Comparison of ENCODE assay signal across 12 mouse cellular contexts in the genomic region with DNA sequence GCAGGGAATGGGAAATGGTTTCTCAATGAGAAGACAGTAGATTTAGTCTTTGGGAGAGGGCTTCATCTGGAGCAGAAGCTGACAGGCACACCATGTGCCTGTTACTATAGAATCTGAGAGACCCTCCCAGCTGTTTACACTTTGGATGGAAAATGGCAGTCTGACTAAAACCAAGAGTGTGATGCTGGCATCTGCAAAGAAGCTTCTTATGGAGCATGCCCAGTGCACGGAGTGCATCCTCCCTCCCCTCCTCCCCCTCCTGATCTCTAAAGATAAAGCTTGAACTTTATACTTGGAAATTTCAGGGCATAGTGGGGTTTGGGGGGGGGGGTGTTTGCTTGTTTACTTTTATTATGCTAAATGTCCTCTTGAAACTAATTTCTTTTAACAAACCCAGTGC.
DNase-seq lines count a peak whose midpoint lies in the region; ATAC-seq and TF ChIP-seq lines count a peak whose summit lies in the region.
"Had no signal": no experiment of that assay in that cellular context is flagged by ENCODE, and none has a peak within 500 bp of the region (broad histone marks: within the 10 kb centered on the region; RNA-seq: fewer than 3 reads in every experiment).

No protein-coding gene starts in this region.

- intact Hi-C loops in heart, postnatal 14 days (cut with DNase I), result no loop called here
- intact Hi-C loops in gastrocnemius, postnatal 36 days (cut with DNase I), result no loop called here

- no peaks in the 10 kb centered on the region for H3K9me3 ChIP-seq in heart, embryonic 16.5 days (replicated peaks; ENCODE audit: control insufficient read depth, low read length)
- no peaks in the 10 kb centered on the region for H3K9me3 ChIP-seq in midbrain, embryonic 12.5 days
- no peaks in the 10 kb centered on the region for H3K9me3 ChIP-seq in midbrain, embryonic 11.5 days (ENCODE audit: control insufficient read depth, low read length)
- H3K9me3 ChIP-seq in hindbrain, embryonic 16.5 days (ENCODE audit: control insufficient read depth, low read length), result no peaks in the 10 kb centered on the region
- H3K9me3 ChIP-seq: embryonic facial prominence, embryonic 15.5 days; kidney, embryonic 15.5 days; liver, embryonic 12.5 days had no signal

- DNase-seq in heart, postnatal 14 days, result no peak
- no peak for DNase-seq in midbrain, embryonic 11.5 days (ENCODE audit: low spot score, missing footprints)
- DNase-seq in gastrocnemius, postnatal 36 days, result no peak
- DNase-seq: cerebellum, postnatal 36 days; lung, postnatal 10 days had no signal

- no peak for TF ChIP-seq POLR2A in olfactory bulb, adult 2 months (IDR thresholded peaks at IDR 0.05; ENCODE audit: insufficient read depth, low read depth, low read length)

- H3K4me1 ChIP-seq in heart, embryonic 16.5 days (ENCODE audit: control insufficient read depth, insufficient read depth, low read length), result peaks cover 19% of the 10 kb centered on the region
- H3K4me1 ChIP-seq in midbrain, embryonic 12.5 days, result peaks cover 8% of the 10 kb centered on the region; the same call in 1 of the 2 replicates
- H3K4me1 ChIP-seq in midbrain, embryonic 11.5 days (ENCODE audit: control insufficient read depth, insufficient read depth, low read length), result peaks cover 15% of the 10 kb centered on the region
- peaks cover 8% of the 10 kb centered on the region; the same call in 1 of the 2 replicates for H3K4me1 ChIP-seq in hindbrain, embryonic 16.5 days (ENCODE audit: control insufficient read depth, insufficient read depth, low read depth, low read length)
- H3K4me1 ChIP-seq in olfactory bulb, adult 2 months (ENCODE audit: control insufficient read depth, insufficient read depth, low read length), result peaks cover 3% of the 10 kb centered on the region; the same call in 1 of the 2 replicates
- H3K4me1 ChIP-seq: liver, embryonic 12.5 days had no signal

- ATAC-seq in heart, embryonic 16.5 days (replicated peaks; ENCODE audit: extremely low read depth, insufficient read depth, low FRiP score), result no peak
- ATAC-seq in midbrain, embryonic 12.5 days (ENCODE audit: low FRiP score, low read depth), result no peak; the same call in 1 of the 2 replicates
- ATAC-seq in midbrain, embryonic 11.5 days (ENCODE audit: low FRiP score), result no peak
- ATAC-seq in hindbrain, embryonic 16.5 days, result no peak
- ATAC-seq: liver, embryonic 12.5 days had no signal

- no peaks in the 10 kb centered on the region for H3K27me3 ChIP-seq in heart, embryonic 16.5 days (ENCODE audit: control insufficient read depth, insufficient read depth, low read length)
- no peaks in the 10 kb centered on the region for H3K27me3 ChIP-seq in midbrain, embryonic 12.5 days
- H3K27me3 ChIP-seq in midbrain, embryonic 11.5 days (ENCODE audit: control insufficient read depth, insufficient read depth, low read length), result no peaks in the 10 kb centered on the region; the same call in 1 of the 2 replicates
- no peaks in the 10 kb centered on the region for H3K27me3 ChIP-seq in hindbrain, embryonic 16.5 days (replicated peaks; ENCODE audit: control insufficient read depth, insufficient read depth, low read length)
- H3K27me3 ChIP-seq: embryonic facial prominence, embryonic 15.5 days; kidney, embryonic 15.5 days; liver, embryonic 12.5 days had no signal

- TF ChIP-seq CTCF in olfactory bulb, adult 2 months (IDR thresholded peaks at IDR 0.05; ENCODE audit: insufficient read depth, low read depth, low read length), result no peak

- H3K27ac ChIP-seq in heart, embryonic 16.5 days (ENCODE audit: low read length), result no peak overlapping the region
- no peak overlapping the region for H3K27ac ChIP-seq in midbrain, embryonic 12.5 days (replicated peaks)
- no peak overlapping the region for H3K27ac ChIP-seq in midbrain, embryonic 11.5 days (ENCODE audit: low read depth, low read length)
- peak overlapping the region; percentile 2; the same call in 1 of the 2 replicates for H3K27ac ChIP-seq in hindbrain, embryonic 16.5 days (ENCODE audit: low read depth, low read length)
- H3K27ac ChIP-seq in olfactory bulb, adult 2 months (ENCODE audit: insufficient read depth, low read depth, low read length), result peak overlapping the region; percentile 61; the same call in 1 of the 2 replicates
- H3K27ac ChIP-seq: embryonic facial prominence, embryonic 15.5 days; kidney, embryonic 15.5 days; liver, embryonic 12.5 days had no signal

- H3K4me3 ChIP-seq in heart, embryonic 16.5 days (ENCODE audit: low read length), result no peak overlapping the region
- H3K4me3 ChIP-seq in midbrain, embryonic 12.5 days, result no peak overlapping the region
- no peak overlapping the region for H3K4me3 ChIP-seq in midbrain, embryonic 11.5 days (ENCODE audit: low read depth, low read length)
- peak overlapping the region; percentile 41 for H3K4me3 ChIP-seq in hindbrain, embryonic 16.5 days (ENCODE audit: low read length)
- no peak overlapping the region for H3K4me3 ChIP-seq in olfactory bulb, adult 2 months (ENCODE audit: insufficient read depth, low read depth, low read length)
- H3K4me3 ChIP-seq: embryonic facial prominence, embryonic 15.5 days; liver, embryonic 12.5 days had no signal

- H3K9ac ChIP-seq in heart, embryonic 16.5 days (ENCODE audit: low read length), result no peak overlapping the region
- no peak overlapping the region for H3K9ac ChIP-seq in midbrain, embryonic 12.5 days (replicated peaks)
- H3K9ac ChIP-seq in midbrain, embryonic 11.5 days (ENCODE audit: low read length), result no peak overlapping the region
- no peak overlapping the region for H3K9ac ChIP-seq in hindbrain, embryonic 16.5 days (ENCODE audit: low read depth, low read length)
- H3K9ac ChIP-seq: embryonic facial prominence, embryonic 15.5 days; kidney, embryonic 15.5 days; liver, embryonic 12.5 days had no signal

- 50% methylated on average over 1 of the region's 1 CpGs for WGBS in heart, embryonic 16.5 days
- WGBS in midbrain, embryonic 12.5 days, result 80% methylated on average over 1 of the region's 1 CpGs
- WGBS in midbrain, embryonic 11.5 days, result 59% methylated on average over 1 of the region's 1 CpGs
- WGBS in hindbrain, embryonic 16.5 days, result 32% methylated on average over 1 of the region's 1 CpGs
- 44% methylated on average over 1 of the region's 1 CpGs for WGBS in olfactory bulb, adult 2 months

- no peaks in the 10 kb centered on the region for H3K36me3 ChIP-seq in heart, embryonic 16.5 days (ENCODE audit: control insufficient read depth, insufficient read depth)
- H3K36me3 ChIP-seq in midbrain, embryonic 12.5 days, result no peaks in the 10 kb centered on the region
- H3K36me3 ChIP-seq in midbrain, embryonic 11.5 days (ENCODE audit: control insufficient read depth, insufficient read depth, low read length), result no peaks in the 10 kb centered on the region
- H3K36me3 ChIP-seq in hindbrain, embryonic 16.5 days (ENCODE audit: control insufficient read depth, insufficient read depth, low read length), result no peaks in the 10 kb centered on the region
- H3K36me3 ChIP-seq: embryonic facial prominence, embryonic 15.5 days; kidney, embryonic 15.5 days; liver, embryonic 12.5 days had no signal

- peak overlapping the region; percentile 62; the same call in 1 of the 2 replicates for H3K4me2 ChIP-seq in heart, embryonic 16.5 days (ENCODE audit: low read depth, low read length)
- peak overlapping the region; percentile 47; the same call in 1 of the 2 replicates for H3K4me2 ChIP-seq in midbrain, embryonic 12.5 days (replicated peaks)
- H3K4me2 ChIP-seq in midbrain, embryonic 11.5 days, result no peak overlapping the region
- peak overlapping the region; percentile 61 for H3K4me2 ChIP-seq in hindbrain, embryonic 16.5 days (ENCODE audit: low read length)
- H3K4me2 ChIP-seq: liver, embryonic 12.5 days had no signal

Comparison
In these comparisons a context has a peak if more than half of its experiments do, and no peak if none do; other contexts are left out.
1. H3K27ac ChIP-seq: peak in hindbrain, embryonic 16.5 days (single experiment) and olfactory bulb, adult 2 months (single experiment); none in heart, embryonic 16.5 days (single experiment), midbrain, embryonic 12.5 days (single experiment) and midbrain, embryonic 11.5 days (single experiment).